Mouse (Mus musculus) testis, postnatal 10 days (tissue): ENCODE data around the gene Emilin3.
"Not testable (repeated sequence)": the region's sequence is repeated elsewhere in the genome, so short reads cannot be mapped to it uniquely, and the experiment has no call there.

Source experiments
- DNase-seq: peaks from one replicate; pipeline ENCODE4 v3.0.0; 2021; ENCODE audit warnings: low spot score

Gene Emilin3

DNA sequence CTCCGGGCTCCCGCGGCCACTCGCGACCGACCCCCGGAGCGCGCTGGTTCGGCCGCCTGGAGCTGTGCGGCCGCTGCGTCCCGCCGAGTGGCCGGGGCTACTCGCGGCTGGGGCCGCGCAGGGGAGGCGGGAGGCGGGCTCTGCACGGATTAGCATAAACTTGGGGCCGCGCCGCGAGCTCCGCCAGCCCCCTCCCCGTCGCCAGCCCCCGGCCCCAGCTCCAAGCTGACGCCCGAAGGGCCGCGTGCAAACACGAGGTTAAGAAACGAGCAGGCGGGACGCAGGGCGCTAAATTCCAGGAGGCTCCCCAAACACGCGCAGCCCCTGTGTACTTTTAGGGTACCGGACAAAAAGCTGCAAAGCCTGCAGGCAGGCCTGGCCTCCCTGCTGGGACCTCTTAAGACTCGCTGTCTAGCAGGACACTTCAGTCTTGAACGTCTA, at the start of gene Emilin3:
Gene Emilin3 (minus strand): TSS at position 98 of the 441 bp plus-strand sequence.
- DNase-seq, result peak; percentile 63

GRCm38 (mm10) chr2:160960956-160961646, 49.0 kb upstream of the Emilin3 start:
- DNase-seq, result no peak

DNA sequence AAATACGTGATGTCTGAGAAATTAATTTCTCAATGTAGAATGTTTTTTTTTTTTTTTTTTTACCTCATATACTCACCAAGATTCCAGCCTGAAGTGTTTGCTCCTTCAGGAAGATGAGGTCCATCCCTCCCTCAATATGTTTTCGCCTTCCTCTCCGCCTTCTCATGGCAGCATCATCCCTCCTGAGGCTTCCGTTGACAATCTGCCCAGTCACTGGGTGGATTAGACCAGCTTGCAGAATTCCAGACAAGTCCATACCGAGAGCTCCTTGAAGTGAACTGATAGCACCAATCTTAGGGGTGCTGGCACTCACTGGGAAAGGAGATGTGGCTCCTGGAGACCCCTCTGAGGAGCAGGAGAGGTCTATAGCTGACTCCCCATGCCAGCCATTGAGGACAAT, 47.8 kb upstream of the Emilin3 start:
- DNase-seq, result no peak

GRCm38 (mm10) chr2:160958737-160959136, 46.6 kb upstream of the Emilin3 start:
- peak; percentile 70 for DNase-seq

DNA sequence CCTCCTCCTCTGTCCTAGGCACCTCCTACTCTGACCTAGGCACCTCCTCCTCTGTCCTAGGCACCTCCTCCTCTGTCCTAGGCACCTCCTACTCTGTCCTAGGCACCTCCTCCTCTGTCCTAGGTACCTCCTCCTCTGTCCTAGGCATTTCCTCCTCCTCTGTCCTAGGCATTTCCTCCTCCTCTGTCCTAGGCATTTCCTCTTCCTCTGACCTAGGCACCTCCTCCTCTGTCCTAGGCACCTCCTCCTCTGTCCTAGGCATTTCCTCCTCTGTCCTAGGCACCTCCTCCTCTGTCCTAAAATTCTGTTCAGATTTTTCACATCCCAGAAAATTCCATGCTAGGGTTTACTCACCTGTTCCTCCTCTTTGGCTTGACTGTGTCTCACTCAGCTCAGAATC, 45.7 kb upstream of the Emilin3 start:
- not testable (repeated sequence) for DNase-seq

DNA sequence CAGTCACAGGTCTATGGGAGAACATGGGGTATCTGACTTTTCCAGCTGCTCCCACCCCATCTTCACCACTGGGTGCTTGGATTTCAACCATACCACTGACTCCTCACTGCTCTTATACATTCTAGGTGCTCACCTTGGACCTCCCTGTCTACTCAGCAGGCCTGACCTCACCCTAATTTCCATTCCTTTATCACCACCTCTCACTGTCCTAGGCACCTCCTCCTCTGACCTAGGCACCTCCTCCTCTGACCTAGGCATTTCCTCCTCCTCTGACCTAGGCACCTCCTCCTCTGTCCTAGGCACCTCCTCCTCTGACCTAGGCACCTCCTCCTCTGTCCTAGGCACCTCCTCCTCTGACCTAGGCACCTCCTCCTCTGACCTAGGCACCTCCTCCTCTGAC, 45.2 kb upstream of the Emilin3 start:
- not testable (repeated sequence) for DNase-seq

GRCm38 (mm10) chr2:160955331-160955730, 43.2 kb upstream of the Emilin3 start:
- DNase-seq, result no peak

- DNase-seq, result no peak
Observed at GRCm38 (mm10) chr2:160954541-160954940, 42.4 kb upstream of the Emilin3 start.

DNA sequence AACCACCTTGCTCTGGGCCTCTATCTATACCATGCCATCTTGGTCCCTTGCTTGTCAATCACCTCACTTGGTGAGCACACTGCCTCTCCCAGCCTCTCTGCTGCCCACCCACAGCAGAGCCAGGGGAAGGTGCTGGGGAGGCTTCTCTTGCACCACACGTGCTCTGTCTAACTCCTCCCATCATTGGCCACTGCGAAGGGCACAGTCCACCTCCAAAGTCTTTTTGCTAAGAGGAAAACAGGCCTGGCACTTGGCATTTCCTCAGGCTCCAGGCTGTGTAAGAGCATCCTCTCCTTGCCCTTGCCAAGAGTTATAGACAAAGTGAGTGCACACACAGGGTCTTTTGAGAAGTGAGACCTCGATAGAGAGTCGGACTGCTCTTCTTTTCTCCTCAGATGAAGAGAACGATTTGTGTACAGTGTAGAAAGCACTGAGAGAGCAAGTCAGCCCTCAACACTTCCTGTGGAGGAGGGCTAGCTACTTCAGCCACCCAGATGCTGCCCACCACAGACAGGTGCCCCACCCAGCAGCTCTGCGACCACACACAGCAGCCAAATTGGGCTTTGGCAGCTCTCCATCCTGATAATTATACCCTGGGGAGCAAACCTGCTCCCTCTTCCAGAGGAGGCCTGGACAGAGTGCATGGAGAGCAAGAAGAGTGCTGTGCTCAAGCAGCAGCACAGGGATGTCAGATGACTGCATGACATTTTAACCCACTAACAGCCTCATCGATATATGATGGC, 41.2 kb upstream of the Emilin3 start:
- DNase-seq, result no peak

GRCm38 (mm10) chr2:160951595-160951994, 39.5 kb upstream of the Emilin3 start:
- no peak for DNase-seq

DNA sequence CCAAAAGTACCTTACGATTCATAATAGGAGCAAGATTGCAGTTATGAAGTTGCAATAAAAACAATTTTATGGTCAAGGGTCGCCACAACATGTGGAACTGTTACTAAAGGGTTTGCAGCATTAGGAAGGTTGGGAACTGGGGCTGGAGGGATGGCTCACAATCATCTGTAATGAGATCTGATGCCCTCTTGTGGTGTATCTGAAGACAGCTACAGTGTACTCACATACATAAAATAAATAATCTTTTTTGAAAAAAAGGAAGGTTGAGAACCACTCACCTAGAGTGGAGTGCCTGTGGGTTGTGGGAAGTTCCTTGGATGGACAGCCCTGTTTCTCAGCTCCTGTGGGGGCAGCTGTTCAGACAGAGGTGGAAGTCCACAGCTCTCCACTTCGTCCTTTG, 30.3 kb upstream of the Emilin3 start:
- DNase-seq, result no peak

DNA sequence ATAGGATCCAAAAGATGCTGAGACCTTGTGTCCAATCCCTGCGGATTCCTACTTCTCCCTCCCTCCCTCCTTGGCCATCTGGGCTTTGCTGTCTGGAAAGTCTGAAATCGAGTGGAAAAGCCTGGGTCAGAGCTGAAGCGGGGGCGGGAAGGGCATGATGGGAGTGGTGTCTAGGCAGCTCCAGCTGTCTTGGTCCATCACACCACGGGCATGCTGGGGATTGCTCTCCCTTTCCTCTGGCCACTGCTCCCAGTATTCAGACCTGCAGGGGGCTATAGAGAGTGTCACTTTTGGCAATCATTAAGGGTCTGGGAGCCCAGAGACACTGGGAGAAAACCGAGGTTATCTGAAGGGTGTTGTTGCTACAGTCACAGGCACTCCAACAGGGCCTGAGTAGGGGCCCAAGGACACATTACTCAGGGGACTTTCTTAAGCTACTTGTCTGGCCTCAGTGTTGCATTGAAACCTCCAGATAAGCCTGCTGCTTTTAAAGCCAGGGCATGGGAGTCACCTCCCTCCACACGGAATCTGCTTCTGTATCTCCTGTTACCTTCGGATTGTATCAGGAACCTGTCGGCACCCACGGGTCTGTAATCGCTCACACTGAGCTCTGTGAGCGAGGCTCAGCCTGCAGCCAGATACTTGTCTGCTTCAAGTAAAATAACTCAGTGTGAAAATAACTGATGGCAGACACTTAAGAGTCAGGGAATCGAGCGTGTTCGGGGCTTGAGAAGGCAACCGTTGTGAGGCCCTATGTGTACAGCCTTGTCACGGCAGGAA, 29.0 kb upstream of the Emilin3 start:
- DNase-seq, result no peak

- no peak for DNase-seq
Observed at GRCm38 (mm10) chr2:160934451-160934850, 22.3 kb upstream of the Emilin3 start.

GRCm38 (mm10) chr2:160933890-160934289, 21.8 kb upstream of the Emilin3 start:
- DNase-seq, result no peak

- DNase-seq, result no peak
Observed at GRCm38 (mm10) chr2:160932981-160933380, 20.9 kb upstream of the Emilin3 start.

DNA sequence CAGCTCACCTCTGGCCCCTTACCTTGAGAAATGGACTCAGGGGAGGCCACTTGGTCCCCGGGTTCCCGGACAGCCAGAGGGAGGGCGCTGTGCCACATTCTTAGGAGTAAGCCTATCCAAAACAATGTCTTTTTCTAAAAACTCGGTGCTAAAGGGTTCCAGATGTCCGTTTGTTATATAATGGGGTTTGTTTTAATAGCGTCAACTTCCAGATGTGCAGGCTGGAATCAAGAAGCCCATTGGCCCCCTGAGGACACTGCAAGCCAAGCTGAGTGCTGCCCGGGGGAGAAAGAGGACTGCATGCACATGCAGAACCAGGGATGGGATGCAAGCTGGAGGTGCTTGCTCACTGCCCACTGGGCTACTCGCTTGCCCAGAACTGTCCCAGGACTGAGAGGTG, 20.2 kb upstream of the Emilin3 start:
- no peak for DNase-seq

DNA sequence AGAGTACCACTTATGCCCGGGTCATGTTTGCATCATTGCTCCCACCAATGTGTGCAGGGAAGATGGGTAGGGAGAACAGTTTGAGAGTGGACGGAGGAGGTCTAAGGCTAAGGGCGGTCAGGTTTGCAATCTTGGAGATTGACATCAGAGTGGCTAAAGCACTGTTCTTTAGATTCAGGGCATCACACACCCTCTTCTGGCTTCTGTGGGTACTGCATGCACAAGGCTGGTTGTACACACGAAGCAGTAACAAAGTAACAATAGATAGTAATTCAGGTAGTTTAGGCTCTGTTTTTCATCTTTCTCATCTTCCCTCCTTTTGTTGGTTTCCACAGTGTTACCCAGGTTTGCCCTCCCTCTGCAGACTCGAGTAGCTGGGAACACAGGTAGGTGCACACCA, 19.2 kb upstream of the Emilin3 start:
- no peak for DNase-seq

GRCm38 (mm10) chr2:160925203-160925602, 13.1 kb upstream of the Emilin3 start:
- peak; percentile 59 for DNase-seq

DNA sequence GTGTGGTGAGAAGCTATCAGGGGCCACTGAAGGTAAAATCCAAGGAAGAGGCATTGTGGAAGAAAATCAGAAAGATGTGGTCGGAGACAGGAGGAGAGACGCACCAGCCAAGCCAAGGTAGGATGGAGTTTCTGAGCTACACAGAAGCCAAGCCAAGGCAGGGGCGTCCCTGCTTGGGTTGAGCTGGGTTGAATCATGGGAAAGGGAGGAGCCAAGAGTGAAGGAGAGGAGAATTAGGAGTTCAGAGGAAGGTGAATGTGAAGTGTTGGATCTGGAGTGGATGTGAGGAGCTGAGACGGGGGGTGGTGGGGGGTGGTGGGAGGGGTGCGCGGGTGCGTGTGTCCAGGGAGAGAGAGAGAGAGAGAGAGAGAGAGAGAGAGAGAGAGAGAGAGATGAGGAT, 9.2 kb upstream of the Emilin3 start:
- DNase-seq, result no peak

DNA sequence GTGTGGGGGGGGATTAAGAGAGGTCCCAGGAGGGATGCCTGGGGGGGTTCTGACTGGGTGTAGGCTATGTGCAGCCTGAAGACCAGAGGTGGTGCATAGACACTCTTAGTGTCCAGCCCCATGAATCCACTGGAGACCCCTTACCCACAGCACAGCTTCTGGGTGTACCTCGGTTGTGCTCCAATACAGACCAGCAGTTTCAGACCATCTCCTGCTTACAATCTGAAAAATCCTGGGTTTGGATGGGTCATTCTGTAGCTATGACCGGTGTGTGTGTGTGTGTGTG, 6.7 kb upstream of the Emilin3 start:
- no peak for DNase-seq

- no peak for DNase-seq
Observed at GRCm38 (mm10) chr2:160918154-160918929, 6.2 kb upstream of the Emilin3 start.

- DNase-seq, result no peak
Observed at GRCm38 (mm10) chr2:160917313-160917712, 5.2 kb upstream of the Emilin3 start.
